Comparison of ENCODE assay signal across 9 mouse cellular contexts in the genomic region with DNA sequence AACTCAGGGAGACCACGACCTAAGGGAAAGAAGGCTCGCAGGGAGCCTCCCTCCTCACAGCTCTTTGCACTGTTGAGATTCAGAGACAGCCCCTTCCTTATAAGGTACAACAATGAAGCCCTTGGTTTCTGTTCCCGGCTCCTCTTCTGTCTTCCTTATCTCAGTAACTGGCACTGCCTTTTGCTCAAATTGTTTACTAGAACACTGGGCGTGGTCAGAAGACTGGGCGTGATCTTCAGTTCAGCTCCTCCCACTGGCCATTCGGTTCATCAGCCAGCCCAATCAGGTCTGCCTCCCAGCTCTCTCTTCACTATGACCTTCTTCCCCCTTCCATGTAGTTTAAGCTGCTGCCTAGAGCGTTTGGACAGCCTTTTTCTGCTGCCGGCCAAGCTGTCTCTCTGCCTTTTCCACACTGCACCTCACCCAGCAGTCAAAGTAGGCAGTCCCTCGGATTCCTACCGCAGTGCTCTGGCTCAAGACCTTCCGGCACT. TPM values are rescaled to one million over a fixed set of nuclear protein-coding genes. Genes with fewer than 3 reads are reported as not detected.
DNase-seq lines count a peak whose midpoint lies in the region; ATAC-seq lines count a peak whose summit lies in the region.
"Had no signal": no experiment of that assay in that cellular context is flagged by ENCODE, and none has a peak within 500 bp of the region (broad histone marks: within the 10 kb centered on the region; RNA-seq: fewer than 3 reads in every experiment).

No protein-coding gene starts in this region.

- no peak for ATAC-seq in forebrain, embryonic 16.5 days
- peak; percentile 60 for ATAC-seq in forebrain, embryonic 12.5 days (ENCODE audit: low FRiP score)
- ATAC-seq in limb, embryonic 13.5 days (ENCODE audit: low FRiP score, low read depth), result no peak; the same call in 1 of the 2 replicates
- ATAC-seq in midbrain, embryonic 13.5 days, result no peak

- H3K9ac ChIP-seq in forebrain, embryonic 16.5 days (replicated peaks; ENCODE audit: low read depth, low read length), result no peak overlapping the region
- H3K9ac ChIP-seq in forebrain, embryonic 12.5 days, result no peak overlapping the region
- no peak overlapping the region for H3K9ac ChIP-seq in limb, embryonic 13.5 days
- no peak overlapping the region for H3K9ac ChIP-seq in midbrain, embryonic 13.5 days (replicated peaks)

- 15% methylated on average over 11 of the region's 11 CpGs for WGBS in forebrain, embryonic 10.5 days
- 19% methylated on average over 11 of the region's 11 CpGs for WGBS in forebrain, embryonic 16.5 days
- WGBS in forebrain, embryonic 12.5 days, result 19% methylated on average over 11 of the region's 11 CpGs
- WGBS in hindbrain, embryonic 10.5 days, result 16% methylated on average over 11 of the region's 11 CpGs
- WGBS in limb, embryonic 13.5 days, result 17% methylated on average over 11 of the region's 11 CpGs
- WGBS in midbrain, embryonic 13.5 days, result 25% methylated on average over 11 of the region's 11 CpGs

- no peaks in the 10 kb centered on the region for H3K36me3 ChIP-seq in forebrain, embryonic 10.5 days (replicated peaks)
- no peaks in the 10 kb centered on the region for H3K36me3 ChIP-seq in forebrain, embryonic 16.5 days (ENCODE audit: control insufficient read depth, insufficient read depth)
- H3K36me3 ChIP-seq in forebrain, embryonic 12.5 days (replicated peaks), result no peaks in the 10 kb centered on the region
- no peaks in the 10 kb centered on the region for H3K36me3 ChIP-seq in hindbrain, embryonic 10.5 days
- H3K36me3 ChIP-seq in limb, embryonic 13.5 days, result no peaks in the 10 kb centered on the region
- no peaks in the 10 kb centered on the region for H3K36me3 ChIP-seq in midbrain, embryonic 13.5 days
- H3K36me3 ChIP-seq in splenic B cell, adult 2 months (ENCODE audit: control insufficient read depth, insufficient read depth, low read length, poor library complexity, severe bottlenecking), result no peaks in the 10 kb centered on the region

- no peak overlapping the region for H3K4me2 ChIP-seq in forebrain, embryonic 16.5 days (ENCODE audit: low read length)
- peak overlapping the region; percentile 34 for H3K4me2 ChIP-seq in forebrain, embryonic 12.5 days
- peak overlapping the region; percentile 36 for H3K4me2 ChIP-seq in limb, embryonic 13.5 days (replicated peaks)
- H3K4me2 ChIP-seq in midbrain, embryonic 13.5 days (replicated peaks), result peak overlapping the region; percentile 9

- H3K4me3 ChIP-seq in forebrain, embryonic 10.5 days, result peak overlapping the region; percentile 36
- H3K4me3 ChIP-seq in forebrain, embryonic 16.5 days (replicated peaks; ENCODE audit: low read length), result no peak overlapping the region
- H3K4me3 ChIP-seq in forebrain, embryonic 12.5 days (replicated peaks), result peak overlapping the region; percentile 7
- peak overlapping the region; percentile 36 for H3K4me3 ChIP-seq in hindbrain, embryonic 10.5 days
- 0 out of 2 replicates have a peak overlapping the region, but pooled peaks have one; percentile 4 for H3K4me3 ChIP-seq in limb, embryonic 13.5 days
- no peak overlapping the region for H3K4me3 ChIP-seq in midbrain, embryonic 13.5 days (replicated peaks)
- H3K4me3 ChIP-seq: myocyte had no signal

- peak overlapping the region; percentile 67 for H3K27ac ChIP-seq in forebrain, embryonic 10.5 days
- H3K27ac ChIP-seq in forebrain, embryonic 16.5 days (ENCODE audit: low read length), result no peak overlapping the region
- H3K27ac ChIP-seq in forebrain, embryonic 12.5 days, result no peak overlapping the region
- peak overlapping the region; percentile 42 for H3K27ac ChIP-seq in hindbrain, embryonic 10.5 days
- no peak overlapping the region for H3K27ac ChIP-seq in limb, embryonic 13.5 days
- H3K27ac ChIP-seq in midbrain, embryonic 13.5 days, result no peak overlapping the region

- DNase-seq in forebrain, embryonic 10.5 days (ENCODE audit: extremely low spot score, low spot score), result peak; percentile 50
- DNase-seq in brain, adult 2 months (ENCODE audit: low read depth, low spot score), result peak; percentile 92
- DNase-seq in hindbrain, embryonic 10.5 days (ENCODE audit: low spot score), result peak; percentile 51
- DNase-seq in splenic B cell, adult 2 months (ENCODE audit: low read depth, low spot score), result peak; percentile 89

- H3K4me1 ChIP-seq in forebrain, embryonic 10.5 days, result peaks cover 27% of the 10 kb centered on the region
- peaks cover 11% of the 10 kb centered on the region; the same call in 1 of the 2 replicates for H3K4me1 ChIP-seq in forebrain, embryonic 16.5 days (replicated peaks; ENCODE audit: control insufficient read depth, insufficient read depth, low read length)
- H3K4me1 ChIP-seq in forebrain, embryonic 12.5 days, result peaks cover 10% of the 10 kb centered on the region
- H3K4me1 ChIP-seq in hindbrain, embryonic 10.5 days (replicated peaks), result peaks cover 19% of the 10 kb centered on the region
- peaks cover 21% of the 10 kb centered on the region for H3K4me1 ChIP-seq in limb, embryonic 13.5 days
- H3K4me1 ChIP-seq in midbrain, embryonic 13.5 days (replicated peaks), result no peaks in the 10 kb centered on the region

- no peaks in the 10 kb centered on the region for H3K9me3 ChIP-seq in forebrain, embryonic 10.5 days
- no peaks in the 10 kb centered on the region for H3K9me3 ChIP-seq in forebrain, embryonic 16.5 days (ENCODE audit: control insufficient read depth, low read length)
- H3K9me3 ChIP-seq in forebrain, embryonic 12.5 days, result no peaks in the 10 kb centered on the region
- no peaks in the 10 kb centered on the region for H3K9me3 ChIP-seq in hindbrain, embryonic 10.5 days
- H3K9me3 ChIP-seq in limb, embryonic 13.5 days, result no peaks in the 10 kb centered on the region
- no peaks in the 10 kb centered on the region for H3K9me3 ChIP-seq in midbrain, embryonic 13.5 days

- H3K27me3 ChIP-seq in forebrain, embryonic 10.5 days (ENCODE audit: poor library complexity, severe bottlenecking), result no peaks in the 10 kb centered on the region
- H3K27me3 ChIP-seq in forebrain, embryonic 16.5 days (replicated peaks; ENCODE audit: control insufficient read depth, insufficient read depth, low read length), result no peaks in the 10 kb centered on the region
- no peaks in the 10 kb centered on the region for H3K27me3 ChIP-seq in forebrain, embryonic 12.5 days
- H3K27me3 ChIP-seq in hindbrain, embryonic 10.5 days (ENCODE audit: insufficient read depth, poor library complexity, severe bottlenecking), result no peaks in the 10 kb centered on the region
- H3K27me3 ChIP-seq in limb, embryonic 13.5 days, result no peaks in the 10 kb centered on the region
- H3K27me3 ChIP-seq in midbrain, embryonic 13.5 days, result no peaks in the 10 kb centered on the region
- no peaks in the 10 kb centered on the region for H3K27me3 ChIP-seq in splenic B cell, adult 2 months (ENCODE audit: control insufficient read depth, insufficient read depth, low read length, poor library complexity, severe bottlenecking)

RNA-seq across cellular contexts. Expression of gene Ak3, which starts 19.3 kb away (rescaled TPM):
- 82.9 and 85.3 TPM in 2 replicates for polyA plus RNA-seq in forebrain, embryonic 10.5 days (2016; fragmentation: Nextera tagmentation; extraction: Ambion mirVana)
- polyA plus RNA-seq in forebrain, embryonic 16.5 days (2015; fragmentation: Nextera tagmentation; extraction: Ambion mirVana), result 68.9 and 83.1 TPM in 2 replicates
- 68.0 and 68.6 TPM in 2 replicates for polyA plus RNA-seq in forebrain, embryonic 12.5 days (2016; fragmentation: Nextera tagmentation; extraction: Ambion mirVana)
- polyA plus RNA-seq in hindbrain, embryonic 10.5 days (2016; fragmentation: Nextera tagmentation; extraction: Ambion mirVana), result 65.4 and 72.9 TPM in 2 replicates
- polyA plus RNA-seq in limb, embryonic 13.5 days (2015; fragmentation: Nextera tagmentation; extraction: Ambion mirVana), result 69.9 and 75.0 TPM in 2 replicates
- 53.1 and 58.0 TPM in 2 replicates for polyA plus RNA-seq in midbrain, embryonic 13.5 days (2015; fragmentation: Nextera tagmentation; extraction: Ambion mirVana)

RNA-seq across cellular contexts. Expression of gene Rcl1, which starts 34.1 kb away (rescaled TPM):
- polyA plus RNA-seq in forebrain, embryonic 10.5 days (2016; fragmentation: Nextera tagmentation; extraction: Ambion mirVana), result 86.9 and 91.6 TPM in 2 replicates
- 35.3 and 40.4 TPM in 2 replicates for polyA plus RNA-seq in forebrain, embryonic 16.5 days (2015; fragmentation: Nextera tagmentation; extraction: Ambion mirVana)
- 42.1 and 43.8 TPM in 2 replicates for polyA plus RNA-seq in forebrain, embryonic 12.5 days (2016; fragmentation: Nextera tagmentation; extraction: Ambion mirVana)
- polyA plus RNA-seq in hindbrain, embryonic 10.5 days (2016; fragmentation: Nextera tagmentation; extraction: Ambion mirVana), result 57.5 and 70.4 TPM in 2 replicates
- polyA plus RNA-seq in limb, embryonic 13.5 days (2015; fragmentation: Nextera tagmentation; extraction: Ambion mirVana), result 54.7 and 55.3 TPM in 2 replicates
- 29.2 and 29.7 TPM in 2 replicates for polyA plus RNA-seq in midbrain, embryonic 13.5 days (2015; fragmentation: Nextera tagmentation; extraction: Ambion mirVana)

Comparison
In these comparisons a context has a peak if more than half of its experiments do, and no peak if none do; other contexts are left out.
1. H3K27ac ChIP-seq: peak in forebrain, embryonic 10.5 days (single experiment) and hindbrain, embryonic 10.5 days (single experiment); none in forebrain, embryonic 16.5 days (single experiment), forebrain, embryonic 12.5 days (single experiment), limb, embryonic 13.5 days (single experiment) and midbrain, embryonic 13.5 days (single experiment).
2. H3K4me3 ChIP-seq: peak in forebrain, embryonic 10.5 days (single experiment), forebrain, embryonic 12.5 days (single experiment), hindbrain, embryonic 10.5 days (single experiment) and limb, embryonic 13.5 days (single experiment); none in forebrain, embryonic 16.5 days (single experiment) and midbrain, embryonic 13.5 days (single experiment).
3. Peak in every context shown above with its lines, with median percentiles within 50 percentile points of each other: DNase-seq.